Mouse (Mus musculus): ENCODE results near the gene Mvp.

The Mvp gene

GRCm38 (mm10) chr7:127014320-127014719 lies at the start of gene Mvp:
Mvp (minus strand) TSS chr7:127014621.
- DNase-seq (ENCODE audit: low read depth in 2 of 2, low spot score in 2 of 2), result peak; percentile 41 to 64

- no peak for DNase-seq (ENCODE audit: low read depth in 2 of 2, low spot score in 2 of 2)
Measured at GRCm38 (mm10) chr7:127055026-127055585, 40.7 kb upstream of the Mvp start.

GRCm38 (mm10) chr7:127041851-127042672 lies 27.6 kb upstream of the Mvp start, which contains the start of gene Kif22:
Kif22 (minus strand) TSS chr7:127042471.
- peak; percentile 65 to 76 for DNase-seq (ENCODE audit: low read depth in 2 of 2, low spot score in 2 of 2)

- DNase-seq (ENCODE audit: low read depth in 2 of 2, low spot score in 2 of 2), result peak in 1 of 2 experiments; percentile 23
Measured at GRCm38 (mm10) chr7:127031244-127031643, 16.8 kb upstream of the Mvp start.

GRCm38 (mm10) chr7:127030172-127030571 lies 15.8 kb upstream of the Mvp start:
- no peak for DNase-seq (ENCODE audit: low read depth in 2 of 2, low spot score in 2 of 2)

GRCm38 (mm10) chr7:127027885-127028284 lies 13.5 kb upstream of the Mvp start:
- no peak for DNase-seq (ENCODE audit: low read depth in 2 of 2, low spot score in 2 of 2)

- peak; percentile 97 to 99 for DNase-seq (ENCODE audit: low read depth in 2 of 2, low spot score in 2 of 2)
Measured at GRCm38 (mm10) chr7:127026984-127027726, 12.7 kb upstream of the Mvp start, which contains the start of gene Maz. Maz (minus strand) TSS chr7:127027037.

- DNase-seq (ENCODE audit: low read depth in 2 of 2, low spot score in 2 of 2), result no peak
Measured at GRCm38 (mm10) chr7:127026616-127026983, 12.2 kb upstream of the Mvp start.

GRCm38 (mm10) chr7:127026161-127026600 lies 11.8 kb upstream of the Mvp start:
- DNase-seq (ENCODE audit: low read depth in 2 of 2, low spot score in 2 of 2), result peak; percentile 41 to 43

GRCm38 (mm10) chr7:127025556-127026160 lies 11.2 kb upstream of the Mvp start:
- peak in 1 of 2 experiments; percentile 39 for DNase-seq (ENCODE audit: low read depth in 2 of 2, low spot score in 2 of 2)

GRCm38 (mm10) chr7:127024755-127025555 lies 10.5 kb upstream of the Mvp start:
- DNase-seq (ENCODE audit: low read depth in 2 of 2, low spot score in 2 of 2), result peak; percentile 69 to 78

GRCm38 (mm10) chr7:127023896-127024690 lies 9.7 kb upstream of the Mvp start:
- DNase-seq (ENCODE audit: low read depth in 2 of 2, low spot score in 2 of 2), result peak; percentile 46 to 53

- no peak for DNase-seq (ENCODE audit: low read depth in 2 of 2, low spot score in 2 of 2)
Measured at GRCm38 (mm10) chr7:127023272-127023691, 8.9 kb upstream of the Mvp start.

- DNase-seq (ENCODE audit: low read depth in 2 of 2, low spot score in 2 of 2), result no peak
Measured at GRCm38 (mm10) chr7:127022528-127023271, 8.3 kb upstream of the Mvp start.

GRCm38 (mm10) chr7:127021563-127022527 lies 7.4 kb upstream of the Mvp start:
- DNase-seq (ENCODE audit: low read depth in 2 of 2, low spot score in 2 of 2), result no peak

GRCm38 (mm10) chr7:127020901-127021562 lies 6.6 kb upstream of the Mvp start, which contains the start of the genes Gm42742 and Prrt2:
Gm42742 (minus strand) TSS chr7:127021097.
Prrt2 (minus strand) TSS chr7:127021211.
- DNase-seq (ENCODE audit: low read depth in 2 of 2, low spot score in 2 of 2), result peak in 1 of 2 experiments; percentile 23

- DNase-seq (ENCODE audit: low read depth in 2 of 2, low spot score in 2 of 2), result no peak
Measured at GRCm38 (mm10) chr7:127020491-127020890, 6.1 kb upstream of the Mvp start.

Data from CD8-positive naive resting alpha-beta T cell, adult 2 months (primary cell).